Mouse (Mus musculus): ENCODE results near the gene Pcyt1b. TPM values are rescaled to one million over a fixed set of nuclear protein-coding genes. Genes with fewer than 3 reads are reported as not detected.

Gene Pcyt1b
- polyA plus RNA-seq, 1 experiment, result 0.28 TPM

GRCm38 (mm10) chrX:93690672-93691071 is 36.0 kb downstream of the Pcyt1b start:
- H3K4me1 ChIP-seq (ENCODE audit: control insufficient read depth, insufficient read depth, insufficient read length, low read length), result no peaks in the 10 kb centered on the region
- H3K4me3 ChIP-seq (ENCODE audit: insufficient read depth, low read depth, low read length), result no peak overlapping the region
- H3K27ac ChIP-seq (replicated peaks; ENCODE audit: low read depth, low read length), result no peak overlapping the region

DNA sequence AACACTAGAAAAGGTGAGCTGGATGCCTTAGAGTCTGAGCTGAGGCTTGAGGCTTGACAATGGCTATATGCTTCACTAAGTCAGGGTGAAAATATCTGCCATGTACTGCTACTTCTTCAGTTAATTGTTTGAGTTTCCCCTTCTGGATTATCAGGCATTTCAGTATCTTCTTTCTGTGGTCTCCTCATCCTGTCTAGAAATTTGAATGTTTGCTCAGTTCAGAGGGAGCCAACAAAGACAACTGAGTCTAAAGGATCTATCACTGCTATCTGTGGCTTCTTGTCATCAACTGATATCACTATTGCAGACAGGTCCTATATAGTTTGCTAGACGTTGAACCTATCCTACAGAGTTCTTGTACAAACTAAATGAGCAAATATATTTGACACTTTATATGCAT is 42.9 kb downstream of the Pcyt1b start:
- H3K4me3 ChIP-seq (ENCODE audit: insufficient read depth, low read depth, low read length), result no peak overlapping the region
- no peak overlapping the region for H3K27ac ChIP-seq (replicated peaks; ENCODE audit: low read depth, low read length)
- no peaks in the 10 kb centered on the region for H3K4me1 ChIP-seq (ENCODE audit: control insufficient read depth, insufficient read depth, insufficient read length, low read length)

DNA sequence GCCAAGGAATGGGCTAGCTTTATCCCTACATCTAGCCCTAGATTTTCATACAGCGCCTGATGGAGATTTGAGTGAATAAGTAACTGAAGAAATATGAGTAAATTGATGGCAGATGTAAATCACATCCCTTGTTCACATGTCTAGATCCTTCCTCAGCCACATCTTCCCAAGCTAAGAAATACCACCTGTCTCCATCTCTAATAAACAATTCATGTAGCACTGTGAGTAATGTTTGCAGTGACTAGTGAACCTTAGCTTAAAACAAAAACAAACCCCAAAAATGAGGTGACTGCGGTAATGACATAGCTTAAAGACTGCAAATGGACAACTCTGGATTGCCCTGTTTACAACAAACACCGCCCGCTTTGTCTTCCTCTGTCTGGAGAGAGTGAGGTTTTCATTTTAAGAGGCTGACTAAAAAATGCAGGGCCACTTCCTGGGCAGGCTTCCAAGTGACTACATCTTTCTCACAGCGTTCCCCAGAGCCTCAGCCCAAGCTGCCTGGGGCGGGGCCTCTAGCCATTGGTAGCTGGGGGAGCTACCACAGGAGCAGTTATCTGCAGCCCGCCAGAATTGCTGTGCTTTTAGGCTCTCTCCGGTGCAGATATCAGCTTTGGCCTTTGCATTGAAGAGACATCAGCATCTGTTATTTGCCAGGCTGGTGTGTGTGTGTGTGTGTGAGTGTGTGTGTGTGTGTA is 46.0 kb downstream of the Pcyt1b start:
- no peak overlapping the region for H3K27ac ChIP-seq (replicated peaks; ENCODE audit: low read depth, low read length)

GRCm38 (mm10) chrX:93712566-93712965 is 57.9 kb downstream of the Pcyt1b start:
- Histone ChIP-seq H3K4me1 (ENCODE audit: control insufficient read depth, insufficient read depth, insufficient read length, low read length) (no peaks in the 10 kb centered on the region), H3K27ac (replicated peaks; ENCODE audit: low read depth, low read length) (no peak overlapping the region), H3K4me3 (ENCODE audit: insufficient read depth, low read depth, low read length) (no peak overlapping the region)

More for the DNA sequence above, 46.0 kb downstream of the Pcyt1b start:
- Histone ChIP-seq H3K4me3 (ENCODE audit: insufficient read depth, low read depth, low read length) (no peak overlapping the region), H3K4me1 (ENCODE audit: control insufficient read depth, insufficient read depth, insufficient read length, low read length) (no peaks in the 10 kb centered on the region)

DNA sequence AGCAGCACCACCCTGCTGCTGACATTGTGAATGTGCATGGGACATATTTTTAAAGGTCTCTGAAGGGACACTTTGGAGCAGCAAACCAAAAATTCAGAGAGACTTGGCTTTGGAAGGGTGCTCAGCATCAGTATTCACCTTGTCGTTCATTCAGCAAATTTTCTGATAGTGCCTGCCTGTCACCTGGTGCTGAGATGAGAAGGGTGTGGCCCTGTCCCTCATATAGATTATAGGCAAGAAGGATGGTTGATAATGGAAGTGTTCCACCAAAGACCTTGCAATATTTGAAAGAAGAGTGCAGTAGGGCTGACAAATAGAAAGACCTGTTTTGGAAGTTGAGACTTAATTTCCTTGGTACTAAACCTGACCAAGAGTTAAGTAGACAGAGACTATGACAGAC is 74.9 kb downstream of the Pcyt1b start:
- no peak overlapping the region for H3K27ac ChIP-seq (replicated peaks; ENCODE audit: low read depth, low read length)
- no peak overlapping the region for H3K4me3 ChIP-seq (ENCODE audit: insufficient read depth, low read depth, low read length)
- H3K4me1 ChIP-seq (ENCODE audit: control insufficient read depth, insufficient read depth, insufficient read length, low read length), result no peaks in the 10 kb centered on the region

- Histone ChIP-seq H3K4me3 (ENCODE audit: insufficient read depth, low read depth, low read length) (no peak overlapping the region), H3K4me1 (ENCODE audit: control insufficient read depth, insufficient read depth, insufficient read length, low read length) (no peaks in the 10 kb centered on the region)
These were observed 76.2 kb downstream of the Pcyt1b start for GRCm38 (mm10) chrX:93730854-93731253.

GRCm38 (mm10) chrX:93732407-93732806 is 77.7 kb downstream of the Pcyt1b start:
- Histone ChIP-seq H3K27ac (replicated peaks; ENCODE audit: low read depth, low read length) (no peak overlapping the region), H3K4me1 (ENCODE audit: control insufficient read depth, insufficient read depth, insufficient read length, low read length) (no peaks in the 10 kb centered on the region), H3K4me3 (ENCODE audit: insufficient read depth, low read depth, low read length) (no peak overlapping the region)

More at GRCm38 (mm10) chrX:93730854-93731253, 76.2 kb downstream of the Pcyt1b start:
- H3K27ac ChIP-seq (replicated peaks; ENCODE audit: low read depth, low read length), result no peak overlapping the region

GRCm38 (mm10) chrX:93732975-93733748 is 78.5 kb downstream of the Pcyt1b start:
- H3K4me1 ChIP-seq (ENCODE audit: control insufficient read depth, insufficient read depth, insufficient read length, low read length), result no peaks in the 10 kb centered on the region
- H3K27ac ChIP-seq (replicated peaks; ENCODE audit: low read depth, low read length), result no peak overlapping the region
- H3K4me3 ChIP-seq (ENCODE audit: insufficient read depth, low read depth, low read length), result no peak overlapping the region

GRCm38 (mm10) chrX:93749165-93749564 is 94.5 kb downstream of the Pcyt1b start:
- H3K27ac ChIP-seq (replicated peaks; ENCODE audit: low read depth, low read length), result no peak overlapping the region
- H3K4me3 ChIP-seq (ENCODE audit: insufficient read depth, low read depth, low read length), result no peak overlapping the region
- no peaks in the 10 kb centered on the region for H3K4me1 ChIP-seq (ENCODE audit: control insufficient read depth, insufficient read depth, insufficient read length, low read length)

GRCm38 (mm10) chrX:93750566-93750965 is 95.9 kb downstream of the Pcyt1b start:
- Histone ChIP-seq H3K4me3 (ENCODE audit: insufficient read depth, low read depth, low read length) (no peak overlapping the region), H3K27ac (replicated peaks; ENCODE audit: low read depth, low read length) (no peak overlapping the region), H3K4me1 (ENCODE audit: control insufficient read depth, insufficient read depth, insufficient read length, low read length) (no peaks in the 10 kb centered on the region)

DNA sequence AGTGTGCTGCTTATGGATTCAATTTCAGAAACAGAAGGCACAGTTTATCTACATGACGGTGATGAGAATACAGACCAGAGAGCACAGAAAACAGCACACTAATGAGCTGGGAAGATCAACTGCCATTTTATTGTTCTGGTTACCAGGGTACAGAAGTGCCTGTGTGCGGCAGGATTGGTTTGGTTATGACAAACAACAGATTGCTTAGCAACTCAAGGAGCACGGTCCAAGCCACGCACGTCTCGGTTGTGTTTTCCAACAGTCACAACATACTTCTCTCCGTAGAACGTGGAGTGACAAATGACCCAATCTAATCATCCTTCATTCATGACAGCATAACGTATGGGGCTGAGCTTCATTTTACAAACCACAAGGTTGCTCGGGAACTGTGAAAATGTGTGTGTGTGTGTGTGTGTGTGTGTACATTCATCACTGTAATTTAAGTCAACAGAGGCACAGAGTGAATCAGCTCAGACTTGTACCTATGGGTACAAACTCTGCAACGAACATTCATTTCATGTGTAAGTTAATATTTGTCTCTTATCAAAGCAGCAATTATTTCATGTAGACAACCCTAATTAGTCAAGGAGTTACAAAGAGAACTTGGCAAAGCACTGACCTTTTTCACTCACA is 100.7 kb downstream of the Pcyt1b start:
- no peaks in the 10 kb centered on the region for H3K4me1 ChIP-seq (ENCODE audit: control insufficient read depth, insufficient read depth, insufficient read length, low read length)
- no peak overlapping the region for H3K4me3 ChIP-seq (ENCODE audit: insufficient read depth, low read depth, low read length)
- H3K27ac ChIP-seq (replicated peaks; ENCODE audit: low read depth, low read length), result no peak overlapping the region

GRCm38 (mm10) chrX:93756867-93757455 is 102.3 kb downstream of the Pcyt1b start:
- no peak overlapping the region for H3K4me3 ChIP-seq (ENCODE audit: insufficient read depth, low read depth, low read length)
- H3K4me1 ChIP-seq (ENCODE audit: control insufficient read depth, insufficient read depth, insufficient read length, low read length), result no peaks in the 10 kb centered on the region
- H3K27ac ChIP-seq (replicated peaks; ENCODE audit: low read depth, low read length), result no peak overlapping the region

GRCm38 (mm10) chrX:93760770-93761169 is 106.1 kb downstream of the Pcyt1b start:
- Histone ChIP-seq H3K27ac (replicated peaks; ENCODE audit: low read depth, low read length) (no peak overlapping the region), H3K4me1 (ENCODE audit: control insufficient read depth, insufficient read depth, insufficient read length, low read length) (no peaks in the 10 kb centered on the region), H3K4me3 (ENCODE audit: insufficient read depth, low read depth, low read length) (no peak overlapping the region)

- H3K4me1 ChIP-seq (ENCODE audit: control insufficient read depth, insufficient read depth, insufficient read length, low read length), result no peaks in the 10 kb centered on the region
- H3K27ac ChIP-seq (replicated peaks; ENCODE audit: low read depth, low read length), result no peak overlapping the region
- H3K4me3 ChIP-seq (ENCODE audit: insufficient read depth, low read depth, low read length), result no peak overlapping the region
These were observed 134.9 kb downstream of the Pcyt1b start for GRCm38 (mm10) chrX:93789562-93789961.

GRCm38 (mm10) chrX:93793168-93793567 is 138.5 kb downstream of the Pcyt1b start:
- Histone ChIP-seq H3K27ac (replicated peaks; ENCODE audit: low read depth, low read length) (no peak overlapping the region), H3K4me1 (ENCODE audit: control insufficient read depth, insufficient read depth, insufficient read length, low read length) (no peaks in the 10 kb centered on the region), H3K4me3 (ENCODE audit: insufficient read depth, low read depth, low read length) (no peak overlapping the region)

Data from brown adipose tissue, adult 24 weeks (tissue).